Mouse (Mus musculus): ENCODE results near the gene Gm42669.

The Gm42669 gene

DNA sequence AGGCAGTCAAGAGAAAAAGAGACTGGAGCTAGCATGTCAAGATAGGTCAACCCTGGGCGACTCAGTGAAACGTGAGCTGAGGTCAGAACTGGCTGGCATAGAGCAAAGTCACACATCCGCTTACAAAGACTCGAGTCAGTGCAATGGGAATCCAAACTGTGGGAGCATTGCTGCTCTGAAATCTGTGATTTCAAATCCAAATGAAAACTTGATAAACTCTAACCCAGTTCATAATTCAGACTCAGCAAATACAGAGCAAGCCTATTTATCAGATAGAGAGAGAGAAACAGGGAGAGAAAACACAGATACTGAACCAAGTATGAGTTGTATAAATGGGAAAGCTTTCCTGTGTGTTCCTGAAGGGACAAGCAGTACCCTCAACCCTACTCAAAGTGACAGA, at the start of gene Gm42669:
Gene Gm42669, plus strand, starts transcription at position 301 of the 400 bp plus-strand sequence.
- DNase-seq (ENCODE audit: low spot score) = no peak

- no peak for DNase-seq (ENCODE audit: low spot score)
These were observed 45.0 kb upstream of the Gm42669 start for GRCm38 (mm10) chr5:107462147-107463076.

GRCm38 (mm10) chr5:107466501-107466900, 40.9 kb upstream of the Gm42669 start:
- DNase-seq (ENCODE audit: low spot score) = peak; percentile 76

- DNase-seq (ENCODE audit: low spot score) = no peak
These were observed 40.3 kb upstream of the Gm42669 start for GRCm38 (mm10) chr5:107467098-107467497.

GRCm38 (mm10) chr5:107470600-107471329, 36.7 kb upstream of the Gm42669 start:
- no peak for DNase-seq (ENCODE audit: low spot score)

DNA sequence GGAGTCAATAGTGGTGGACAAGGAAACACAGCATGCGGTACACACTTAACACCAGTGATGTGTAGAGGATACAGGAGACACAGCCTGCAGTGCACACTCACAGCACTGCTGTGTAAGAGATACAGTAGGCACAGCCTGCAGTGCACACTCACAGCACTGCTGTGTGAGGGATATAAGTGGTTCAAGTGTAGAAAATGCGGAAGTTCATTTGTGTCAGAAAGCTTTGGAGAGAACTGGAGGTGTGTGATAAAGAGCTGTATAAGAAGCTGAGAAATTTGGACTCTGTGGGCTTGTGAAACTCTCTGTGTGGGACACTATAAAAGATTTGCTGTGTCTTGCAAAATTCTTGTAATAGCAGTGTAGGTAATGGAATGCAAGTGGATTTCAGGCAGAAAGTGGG, 27.2 kb upstream of the Gm42669 start:
- no peak for DNase-seq (ENCODE audit: low spot score)

- peak; percentile 28 for DNase-seq (ENCODE audit: low spot score)
These were observed 18.4 kb upstream of the Gm42669 start for GRCm38 (mm10) chr5:107488996-107489395.

GRCm38 (mm10) chr5:107491036-107491435, 16.4 kb upstream of the Gm42669 start:
- DNase-seq (ENCODE audit: low spot score) = no peak

DNA sequence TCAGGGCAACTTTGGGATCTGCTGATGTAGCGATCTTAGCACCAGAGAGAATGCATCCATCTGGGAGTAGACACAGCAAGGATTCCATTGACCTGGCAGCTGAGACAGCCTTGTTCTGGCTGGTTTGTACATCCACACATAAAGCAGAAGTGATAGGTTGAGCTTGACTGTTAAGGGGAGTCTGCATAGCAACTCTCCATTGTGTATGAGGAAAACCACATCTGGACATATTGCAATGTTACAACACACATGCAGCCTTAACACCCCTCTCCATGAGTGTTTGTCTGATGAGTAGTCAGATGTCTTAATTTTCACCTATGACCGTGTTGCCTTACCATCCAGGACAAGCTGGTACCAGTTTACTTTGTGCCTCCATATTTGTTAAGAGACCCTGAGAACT, 14.9 kb upstream of the Gm42669 start:
- no peak for DNase-seq (ENCODE audit: low spot score)

- no peak for DNase-seq (ENCODE audit: low spot score)
These were observed 12.7 kb upstream of the Gm42669 start for GRCm38 (mm10) chr5:107494759-107495158.

GRCm38 (mm10) chr5:107496047-107496446, 11.4 kb upstream of the Gm42669 start:
- peak; percentile 44 for DNase-seq (ENCODE audit: low spot score)

DNA sequence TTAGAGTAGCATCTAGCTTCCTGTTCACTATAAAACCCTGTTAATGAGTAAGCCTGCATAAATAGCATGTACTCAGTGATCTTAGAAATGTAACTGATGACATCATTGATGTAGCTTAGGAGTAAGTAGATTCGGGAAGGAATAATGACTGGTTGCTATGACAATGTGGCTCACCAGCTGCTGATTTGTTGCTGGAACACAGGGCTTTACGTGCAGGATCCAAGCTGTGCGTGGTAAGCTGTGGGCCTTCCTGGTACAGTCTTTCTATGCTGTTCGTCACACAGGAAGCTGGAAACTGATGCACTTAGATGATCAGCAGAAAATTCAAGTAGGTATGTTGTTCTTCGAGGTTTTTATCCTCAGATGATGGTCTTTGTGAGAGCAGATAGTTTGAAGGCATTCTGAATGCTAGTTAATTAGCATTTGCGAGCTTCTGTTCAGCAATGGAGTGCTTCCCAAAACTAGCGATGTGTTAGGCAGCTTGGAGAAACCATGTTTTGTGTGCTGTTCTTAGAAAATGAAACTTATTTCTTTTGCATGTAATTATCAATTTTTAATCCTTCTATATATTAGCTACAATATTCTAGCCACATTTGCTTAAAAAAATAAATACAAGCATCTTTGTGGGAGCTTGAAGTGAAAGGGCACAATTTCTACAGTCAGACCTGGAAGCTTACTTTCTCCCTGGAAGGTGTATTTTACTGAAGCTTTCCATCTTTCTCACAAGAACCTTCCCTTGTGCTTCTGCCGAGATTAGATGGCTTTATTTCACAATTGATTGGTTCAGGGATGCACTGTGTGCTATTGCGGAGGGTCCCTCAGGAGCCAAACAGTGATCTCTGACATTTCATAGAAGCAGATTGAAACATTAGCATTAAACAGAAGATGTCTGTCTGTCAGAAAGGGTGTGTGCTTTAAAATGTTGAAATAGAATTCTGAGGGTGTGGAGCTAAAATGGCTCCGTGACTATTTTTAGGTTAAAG, 9.6 kb upstream of the Gm42669 start:
- peak; percentile 62 for DNase-seq (ENCODE audit: low spot score)

DNA sequence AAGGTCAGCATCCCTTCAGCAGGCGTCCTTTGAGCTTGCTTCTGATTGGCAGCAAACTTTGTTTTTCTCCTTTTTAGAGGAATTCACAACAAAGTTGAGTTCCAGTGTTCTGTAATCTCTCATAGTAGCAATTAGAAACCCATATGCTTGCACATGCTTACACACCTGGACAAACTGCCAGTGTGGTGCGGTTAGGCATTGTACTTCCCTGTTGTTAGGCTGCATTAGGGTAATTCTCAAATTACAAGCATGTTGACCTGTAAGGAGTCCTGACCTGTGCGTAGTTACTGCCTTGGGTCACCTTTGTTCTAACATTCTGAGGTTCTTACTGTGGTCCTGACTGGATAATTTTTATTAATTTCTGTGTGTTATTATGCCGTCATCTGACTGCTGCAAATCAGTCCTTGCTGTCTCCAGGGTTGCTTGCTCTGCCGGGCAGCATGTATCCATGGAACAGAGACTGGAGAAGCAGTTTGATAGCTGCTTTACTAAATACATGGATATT, 8.6 kb upstream of the Gm42669 start:
- DNase-seq (ENCODE audit: low spot score) = no peak

- no peak for DNase-seq (ENCODE audit: low spot score)
These were observed 7.4 kb upstream of the Gm42669 start for GRCm38 (mm10) chr5:107499891-107500535.

DNA sequence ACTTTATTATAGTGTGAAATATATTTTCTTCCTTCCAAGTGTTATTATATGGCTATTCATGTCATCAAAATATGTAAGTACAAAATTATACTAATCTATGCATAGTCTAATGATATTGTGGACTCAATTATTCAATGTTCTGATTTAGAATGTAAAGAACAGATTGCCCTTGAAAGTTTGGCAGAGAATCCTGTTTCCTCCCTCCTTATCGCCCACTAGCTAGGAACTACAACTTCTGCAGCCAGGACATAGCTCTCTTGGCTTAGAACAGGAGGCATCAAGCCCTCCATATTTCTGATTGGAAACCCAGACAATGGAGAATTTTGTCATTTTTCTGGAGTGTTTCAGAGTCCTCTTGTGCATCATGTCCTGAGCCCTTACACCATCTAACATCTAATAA, 6.7 kb upstream of the Gm42669 start:
- DNase-seq (ENCODE audit: low spot score) = no peak

- no peak for DNase-seq (ENCODE audit: low spot score)
These were observed 3.1 kb downstream of the Gm42669 start for GRCm38 (mm10) chr5:107510503-107510902.

DNA sequence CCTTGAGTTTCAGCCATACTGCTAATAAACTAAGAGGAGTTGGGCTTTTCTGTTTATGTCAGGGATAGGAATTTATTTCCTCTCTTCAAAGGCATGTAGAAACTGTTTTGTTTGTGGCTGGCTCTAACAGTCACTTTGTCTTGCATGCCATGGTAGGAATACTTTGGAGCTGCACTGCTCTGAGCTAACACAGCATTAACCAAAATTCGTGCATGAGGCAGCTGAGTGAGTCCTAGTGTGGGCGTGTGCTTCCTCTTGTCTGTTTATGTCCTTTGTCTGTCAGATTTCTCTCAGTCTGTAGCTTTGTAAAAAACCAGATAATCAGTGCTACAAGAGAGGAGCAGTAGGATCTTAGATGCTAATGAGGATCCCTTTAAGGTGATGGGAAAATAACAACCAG, 3.9 kb downstream of the Gm42669 start:
- no peak for DNase-seq (ENCODE audit: low spot score)

- DNase-seq (ENCODE audit: low spot score) = peak; percentile 76
These were observed 6.2 kb downstream of the Gm42669 start for GRCm38 (mm10) chr5:107513583-107513982.

DNA sequence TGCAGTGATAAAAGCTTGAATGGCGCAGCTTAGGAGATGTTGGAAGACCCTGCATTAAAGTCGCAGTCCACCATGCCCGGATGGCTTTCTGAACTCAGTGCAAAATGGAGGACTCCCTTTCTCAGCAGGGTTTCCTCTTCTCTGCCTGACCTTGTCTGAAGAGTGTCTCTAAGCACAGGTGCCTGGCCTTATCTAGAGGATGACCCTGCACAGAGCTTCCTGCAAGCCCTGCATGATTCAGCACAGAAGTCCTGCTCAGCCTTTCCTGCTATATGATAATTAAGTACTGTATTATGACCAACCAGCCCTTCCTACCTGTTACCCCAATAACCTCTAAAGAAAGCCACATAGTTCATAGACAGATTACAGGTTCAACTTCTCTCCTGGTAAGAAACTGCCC, 8.0 kb downstream of the Gm42669 start:
- DNase-seq (ENCODE audit: low spot score) = no peak

- no peak for DNase-seq (ENCODE audit: low spot score)
These were observed 8.7 kb downstream of the Gm42669 start for GRCm38 (mm10) chr5:107516087-107516486.

DNA sequence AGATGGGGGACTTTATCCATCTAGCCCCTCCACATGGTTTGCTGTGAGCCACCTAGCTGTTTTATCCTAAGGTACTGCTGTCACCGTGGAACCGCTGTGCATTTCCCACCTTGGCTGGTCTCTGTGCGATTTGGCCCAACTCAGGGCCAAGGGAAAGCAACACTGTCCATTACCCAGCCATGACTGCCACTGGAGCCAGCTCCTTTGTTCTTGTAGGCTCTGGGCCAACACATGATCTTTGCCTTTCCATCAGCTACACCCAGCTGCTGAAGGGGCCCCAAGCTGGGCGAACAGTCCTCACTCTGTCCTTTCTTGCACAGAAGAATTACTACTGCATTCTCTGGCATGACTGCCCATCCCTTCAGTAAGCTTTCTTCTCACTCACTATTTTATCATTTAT, 11.2 kb downstream of the Gm42669 start:
- DNase-seq (ENCODE audit: low spot score) = no peak
